Mouse (Mus musculus) layer of hippocampus, postnatal 14 days (tissue): Measurements from ENCODE around the gene Afdn. TPM values are rescaled to one million over a fixed set of nuclear protein-coding genes. Genes with fewer than 3 reads are reported as not detected.
A peak's percentile ranks its signal among the peaks of the same experiment; 100 is the strongest.
"Not testable (repeated sequence)": the region's sequence is repeated elsewhere in the genome, so short reads cannot be mapped to it uniquely, and the experiment has no call there.

Source experiments
- DNase-seq, 2 experiments: peaks; one replicate each; pipeline ENCODE4 v3.0.0; 2021 to 2022; ENCODE audit warnings: low spot score in 2 of 2, mixed read lengths in 1 of 2
- total RNA-seq, 2 experiments: library from RNA; stranded (reverse); gene quantifications; 2 replicates each; pipeline ENCODE4 v1.2.3; 2021

Afdn gene
- total RNA-seq, 2 experiments from 2014 or later = 106 to 112 TPM

- not testable (repeated sequence) for DNase-seq
These were observed 4.6 kb downstream of the Afdn start for GRCm38 (mm10) chr17:13764911-13765310.

- no peak for DNase-seq
These were observed 8.2 kb downstream of the Afdn start for GRCm38 (mm10) chr17:13768531-13768930.

- no peak for DNase-seq
These were observed 8.9 kb downstream of the Afdn start for GRCm38 (mm10) chr17:13769256-13769655.

- DNase-seq = no peak
These were observed 17.3 kb downstream of the Afdn start for GRCm38 (mm10) chr17:13777676-13778075.

- no peak for DNase-seq
These were observed 18.5 kb downstream of the Afdn start for GRCm38 (mm10) chr17:13778865-13779264.

- no peak for DNase-seq
These were observed 21.6 kb downstream of the Afdn start for GRCm38 (mm10) chr17:13781948-13782347.

- DNase-seq = no peak
These were observed 23.1 kb downstream of the Afdn start for GRCm38 (mm10) chr17:13783469-13783868.

GRCm38 (mm10) chr17:13790033-13790432 lies 29.7 kb downstream of the Afdn start:
- DNase-seq = not testable (repeated sequence)

GRCm38 (mm10) chr17:13797691-13798090 lies 37.4 kb downstream of the Afdn start:
- DNase-seq = no peak

- DNase-seq = no peak
These were observed 42.6 kb downstream of the Afdn start for GRCm38 (mm10) chr17:13802836-13803408.

- no peak for DNase-seq
These were observed 45.7 kb downstream of the Afdn start for GRCm38 (mm10) chr17:13806016-13806415.

GRCm38 (mm10) chr17:13817789-13818188 lies 57.5 kb downstream of the Afdn start:
- DNase-seq = no peak

GRCm38 (mm10) chr17:13819342-13819741 lies 59.0 kb downstream of the Afdn start:
- no peak for DNase-seq

GRCm38 (mm10) chr17:13820676-13821075 lies 60.3 kb downstream of the Afdn start:
- DNase-seq = no peak

GRCm38 (mm10) chr17:13825421-13825820 lies 65.1 kb downstream of the Afdn start:
- DNase-seq = no peak

GRCm38 (mm10) chr17:13830234-13830633 lies 69.9 kb downstream of the Afdn start:
- DNase-seq = no peak

GRCm38 (mm10) chr17:13830636-13831341 lies 70.5 kb downstream of the Afdn start:
- peak in 1 of 2 experiments; percentile 76 for DNase-seq

- peak in 1 of 2 experiments; percentile 61 for DNase-seq
These were observed 75.5 kb downstream of the Afdn start for GRCm38 (mm10) chr17:13835876-13836275.

GRCm38 (mm10) chr17:13850175-13850574 lies 89.8 kb downstream of the Afdn start:
- no peak for DNase-seq

GRCm38 (mm10) chr17:13853883-13854282 lies 93.5 kb downstream of the Afdn start:
- DNase-seq = not testable (repeated sequence)

- DNase-seq = no peak
These were observed 95.1 kb downstream of the Afdn start for GRCm38 (mm10) chr17:13855396-13855795.

- no peak for DNase-seq
These were observed 96.2 kb downstream of the Afdn start for GRCm38 (mm10) chr17:13856429-13857090.
